Mouse (Mus musculus) adrenal gland, postnatal 4 days (tissue): ENCODE measurements at regions not wholly inside any gene's neighbourhood (a gene's known extent, or its start where the extent isn't known, plus 50 kb on each side); places are given as distances from the start of the nearest gene placed in this dataset.

Source experiments
- DNase-seq, 2 experiments: peaks; one replicate each; pipeline ENCODE4 v3.0.0; 2021 to 2022; ENCODE audit warnings: low spot score in 2 of 2, mixed read lengths in 2 of 2

DNA sequence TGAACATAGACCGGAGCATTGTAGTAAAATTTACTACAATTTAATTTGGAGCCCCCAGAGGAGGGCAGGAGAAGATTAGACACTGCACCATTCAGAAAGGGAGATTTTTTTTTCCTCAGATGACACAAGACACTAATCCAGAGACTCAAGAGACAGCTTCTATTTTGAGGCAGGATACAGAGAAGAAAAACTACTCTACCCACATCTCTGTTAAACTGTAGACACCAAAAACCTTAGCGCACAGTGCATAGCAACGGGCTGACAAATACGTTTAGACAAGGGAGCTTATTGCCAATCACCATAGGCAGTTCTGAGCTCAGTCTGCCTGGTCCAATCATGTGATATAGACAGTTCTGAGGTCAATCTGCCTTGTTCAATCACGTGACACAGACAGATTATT, 381.1 kb upstream of the Adgrl2 start:
- no peak for DNase-seq

DNA sequence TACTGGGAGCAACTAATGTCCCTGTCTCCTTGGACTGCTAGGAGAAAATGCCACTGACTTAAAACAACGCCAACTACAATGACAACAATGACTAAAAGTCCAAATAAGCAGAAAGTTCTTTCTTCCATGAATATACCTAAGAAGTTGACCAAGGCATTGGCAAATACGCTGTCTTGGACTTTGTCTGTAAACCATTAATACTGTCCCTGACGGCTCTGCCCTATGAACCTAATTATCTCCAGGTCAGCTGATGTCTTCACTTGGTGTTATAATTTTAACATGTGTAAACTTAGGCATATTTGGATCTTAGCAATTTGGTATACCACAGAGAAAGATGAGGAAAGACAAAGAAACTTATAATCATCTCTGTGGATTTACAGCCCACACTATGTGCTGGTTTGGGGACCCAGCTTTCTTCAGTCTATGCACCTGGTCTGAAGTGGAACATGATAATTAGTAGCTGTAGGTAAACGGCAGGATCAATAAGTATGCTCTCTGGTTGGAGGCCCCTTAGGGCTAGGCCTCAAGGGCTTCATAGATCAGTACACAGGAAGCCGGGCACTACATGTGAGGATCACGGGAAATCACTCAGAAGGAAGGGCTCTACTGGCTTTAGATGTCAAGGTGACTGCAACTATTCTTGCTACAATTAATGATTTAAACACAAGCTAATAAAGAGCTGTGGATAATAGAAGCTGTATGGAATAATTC, 380.3 kb upstream of the Adgrl2 start:
- DNase-seq = no peak

DNA sequence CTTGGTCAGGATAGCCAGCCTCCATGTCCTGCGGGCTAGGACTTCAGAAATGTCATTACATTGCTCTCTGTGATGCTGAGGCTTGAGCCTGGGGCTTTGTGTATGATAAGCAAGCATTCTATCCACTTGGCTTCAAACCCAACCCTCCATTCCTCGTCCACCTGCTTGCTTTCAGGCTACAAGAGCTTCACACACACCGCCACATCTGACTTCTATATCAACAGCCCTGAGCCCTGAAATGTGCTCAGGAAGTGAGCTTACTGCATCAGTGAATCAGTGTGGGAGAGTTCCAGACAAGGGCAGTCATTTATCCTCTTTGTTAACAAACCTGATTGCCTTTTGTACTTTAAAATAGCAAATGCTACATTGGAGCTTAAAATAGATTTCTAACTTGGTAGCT, 377.5 kb upstream of the Adgrl2 start:
- no peak for DNase-seq

DNA sequence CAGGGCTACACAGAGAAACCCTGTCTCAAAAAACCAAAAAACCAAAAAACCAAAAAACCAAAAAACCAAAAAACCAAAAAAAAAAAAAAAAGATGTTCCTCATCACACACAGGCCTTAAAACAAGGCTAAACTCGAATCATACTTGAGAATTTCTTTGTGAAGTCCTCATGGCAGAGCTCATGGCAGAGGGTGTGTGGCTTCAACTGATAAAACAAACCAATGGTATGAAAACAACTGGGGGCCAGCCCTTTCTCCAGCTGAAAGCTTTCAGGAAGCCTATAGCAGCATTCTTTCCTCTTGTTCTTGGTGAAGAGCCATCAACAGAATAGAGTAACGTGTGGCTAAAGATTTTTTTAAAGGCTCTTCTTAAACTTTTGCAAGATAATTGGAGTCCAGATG, 369.8 kb upstream of the Adgrl2 start:
- DNase-seq = no peak

DNA sequence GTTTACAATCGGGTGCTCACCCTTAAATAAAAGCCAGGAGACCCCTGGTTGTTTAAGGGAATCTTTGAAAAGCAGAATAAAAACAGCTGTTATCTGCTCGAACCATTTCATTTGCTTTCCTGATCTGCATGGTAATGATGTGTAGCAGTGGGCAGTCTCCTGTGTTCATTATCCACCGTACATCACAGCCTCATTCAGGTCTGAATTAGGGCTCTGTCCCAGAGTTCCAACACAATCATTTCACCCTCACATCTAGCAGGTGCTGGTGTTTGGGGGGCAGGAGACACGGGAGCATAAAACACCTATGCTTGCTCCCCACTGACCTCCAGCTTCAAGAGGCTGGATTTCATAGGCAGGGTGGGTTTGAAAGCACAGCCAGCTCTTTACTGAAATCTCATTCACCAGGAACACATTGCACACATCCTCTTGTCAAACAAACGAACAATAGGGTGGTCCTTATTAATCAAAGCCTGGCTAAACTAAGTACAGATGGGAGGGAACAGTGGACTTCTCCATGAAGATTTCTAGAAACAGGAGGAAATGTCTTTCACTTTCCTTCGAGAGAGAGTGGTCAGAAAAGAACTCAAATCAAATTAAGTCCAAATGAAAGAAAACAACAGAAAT, 368.3 kb upstream of the Adgrl2 start:
- DNase-seq = no peak

DNA sequence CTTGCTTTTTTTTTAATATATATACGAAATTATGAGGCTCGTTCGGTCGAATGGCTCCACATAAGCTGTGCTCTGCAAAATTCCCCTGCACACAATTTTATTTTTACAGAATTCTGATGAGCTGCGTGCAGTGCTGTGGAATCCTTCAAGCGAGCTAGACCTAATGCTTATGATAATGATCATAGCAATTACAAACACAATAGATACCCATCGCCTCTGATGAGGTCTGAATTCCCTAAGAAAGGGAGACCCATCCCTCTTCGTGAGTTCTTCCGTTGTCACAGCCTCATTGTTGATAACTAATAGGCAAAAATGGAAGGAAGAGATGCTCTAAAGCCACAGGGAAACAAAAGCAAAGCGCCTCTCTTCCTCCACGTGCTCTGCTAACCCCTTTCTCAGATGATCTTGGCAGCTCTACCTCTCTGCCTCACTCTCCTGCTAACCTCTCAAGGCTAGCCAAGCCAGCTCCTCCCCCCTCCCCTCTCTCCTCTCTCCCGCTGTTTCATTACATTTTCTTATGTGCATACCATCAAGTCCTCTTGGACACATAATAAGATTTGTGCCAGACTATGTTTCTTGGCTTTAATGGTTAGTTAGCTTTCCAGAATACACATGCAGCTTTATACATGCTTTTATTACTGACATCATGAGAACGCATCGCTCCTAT, 367.7 kb upstream of the Adgrl2 start:
- DNase-seq = no peak

DNA sequence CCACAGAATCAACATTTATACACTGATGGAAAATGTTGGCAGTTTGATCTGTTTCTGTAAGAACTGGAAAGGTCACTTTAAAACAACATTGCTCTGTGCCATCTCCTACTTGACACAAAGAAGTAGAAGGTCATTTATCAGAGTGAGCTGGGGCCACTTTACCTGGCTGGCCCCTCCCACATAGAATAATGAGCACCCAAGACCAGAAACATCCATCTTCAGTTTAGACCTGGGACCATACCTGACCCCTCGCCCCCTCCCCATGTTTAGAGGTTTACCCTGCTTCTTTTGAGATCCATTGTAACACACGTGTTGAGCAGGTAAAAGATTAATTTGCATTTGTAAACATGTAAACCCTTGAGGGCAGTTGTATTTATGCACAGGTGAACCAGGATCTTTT, 366.8 kb upstream of the Adgrl2 start:
- DNase-seq = no peak

DNA sequence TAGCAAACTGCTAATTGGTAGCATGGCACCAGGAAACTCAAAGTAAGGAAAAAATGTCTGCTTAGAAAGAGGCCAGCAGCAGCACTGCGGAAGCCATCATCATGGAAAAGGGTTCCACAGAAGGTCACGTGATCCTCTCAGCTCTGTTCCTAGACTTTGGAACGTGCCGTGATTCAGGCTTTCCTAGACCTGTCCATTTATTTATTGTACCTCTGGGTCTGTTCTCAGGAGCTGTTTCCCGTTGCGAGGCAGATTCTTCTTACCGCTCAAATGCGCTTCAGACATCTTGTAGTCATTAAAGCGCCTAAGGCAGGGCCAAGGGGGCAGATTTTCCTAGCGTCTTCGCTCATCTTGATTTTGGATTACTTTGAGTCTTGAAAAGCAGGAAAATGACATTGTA, 365.0 kb upstream of the Adgrl2 start:
- no peak for DNase-seq

DNA sequence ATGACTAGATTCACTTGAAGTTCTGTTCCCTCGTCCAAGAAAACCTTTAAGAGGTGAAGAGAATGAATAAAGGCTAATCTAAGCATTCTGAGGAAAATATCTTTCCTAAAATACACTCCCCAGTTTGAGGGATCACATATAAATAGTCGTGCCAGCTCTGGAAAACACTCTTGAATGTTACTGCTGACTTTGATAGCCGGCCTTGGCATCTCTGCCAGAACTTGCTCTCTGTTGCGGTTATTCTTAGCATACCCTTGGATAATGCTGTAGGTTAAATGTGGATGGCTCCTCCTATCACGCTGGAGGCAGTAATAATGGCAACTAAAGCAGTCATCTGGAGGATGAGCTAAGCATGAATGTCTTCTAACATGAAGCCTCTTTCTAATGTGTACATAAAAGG, 363.6 kb upstream of the Adgrl2 start:
- DNase-seq = no peak

DNA sequence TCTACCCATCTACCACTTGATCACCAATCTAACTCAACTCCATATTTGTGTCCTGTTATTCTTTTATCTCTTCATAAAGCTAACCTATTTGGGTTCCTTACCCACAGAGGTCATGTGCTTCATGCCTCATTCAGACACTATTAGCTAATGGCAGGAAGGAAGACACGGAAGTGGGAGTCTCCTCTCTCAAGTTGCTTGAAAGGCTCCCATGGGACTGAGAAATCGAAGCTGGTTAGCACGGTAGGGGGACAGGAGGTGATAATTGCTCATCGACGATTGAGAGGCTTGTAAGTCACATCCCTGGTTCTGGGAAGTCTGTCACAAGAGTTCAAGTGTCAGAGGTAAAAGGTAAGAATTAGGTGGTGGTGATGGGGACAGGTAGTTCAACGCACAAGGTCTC, 362.2 kb upstream of the Adgrl2 start:
- no peak for DNase-seq

DNA sequence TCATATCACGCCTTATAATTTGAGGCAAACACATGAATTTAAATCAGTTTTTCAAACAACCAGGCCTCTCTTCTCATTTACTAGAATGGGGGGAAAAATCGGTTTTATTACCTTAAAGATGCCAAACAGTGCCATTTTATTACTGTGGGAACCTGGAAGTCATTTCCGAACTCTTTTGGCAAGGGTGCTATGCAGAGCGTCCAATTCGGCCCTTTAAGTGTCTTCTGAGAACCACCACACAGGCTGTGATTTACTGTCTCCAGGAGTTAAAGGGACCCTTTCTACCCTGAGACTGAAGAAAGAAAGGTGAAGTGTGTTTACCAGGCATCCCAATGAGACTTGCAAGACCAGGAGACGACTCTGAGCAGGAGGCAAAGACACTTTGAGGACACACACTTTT, 359.4 kb upstream of the Adgrl2 start:
- DNase-seq = no peak

DNA sequence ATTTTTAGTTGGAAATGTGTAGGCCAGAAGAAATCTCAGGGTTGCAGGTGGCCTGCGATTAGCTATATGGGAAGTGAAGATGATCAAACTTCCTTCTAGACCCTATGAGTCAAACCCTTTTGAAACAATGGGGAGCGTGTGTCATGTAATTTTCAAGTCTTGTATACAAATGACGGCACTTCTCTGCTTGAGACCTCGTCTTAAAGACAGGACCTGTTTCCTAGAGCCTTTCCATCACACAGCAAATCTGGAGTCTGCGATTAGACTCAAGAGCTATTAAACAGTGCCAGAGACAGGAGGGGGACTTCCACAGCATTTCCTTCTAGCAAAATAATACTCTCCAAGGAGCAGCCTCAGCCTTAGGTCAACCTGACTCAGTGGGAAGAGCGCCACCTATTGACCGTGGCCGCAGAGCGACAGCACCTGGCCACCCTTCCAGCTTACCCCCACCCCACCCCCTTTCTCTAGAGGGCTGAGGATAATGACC, 358.9 kb upstream of the Adgrl2 start:
- DNase-seq = peak in 1 of 2 experiments; percentile 20

DNA sequence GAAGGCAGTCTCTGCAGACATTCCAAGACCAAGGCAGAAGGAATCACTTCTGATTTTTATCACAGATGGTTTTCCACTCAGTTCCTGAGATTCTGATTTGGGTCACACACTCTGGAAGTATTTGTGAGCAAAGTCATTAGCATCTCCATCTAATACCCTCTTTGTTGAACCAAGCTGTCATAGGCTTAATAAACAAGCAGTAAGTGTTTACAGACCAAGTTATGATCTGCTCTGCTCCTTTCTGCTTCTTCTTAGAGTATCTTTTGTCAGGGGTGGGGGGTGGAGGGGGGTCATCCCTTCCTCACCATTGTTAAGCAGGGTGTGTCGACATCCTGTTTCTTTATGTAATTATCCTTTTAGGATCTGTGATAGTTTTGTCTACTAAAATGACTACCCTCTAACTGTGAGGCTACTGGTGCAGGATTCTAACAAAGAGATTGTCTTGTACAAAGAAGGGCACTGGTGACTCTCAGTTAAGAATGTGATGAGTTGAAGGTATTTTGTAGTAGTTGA, 358.2 kb upstream of the Adgrl2 start:
- DNase-seq = no peak

DNA sequence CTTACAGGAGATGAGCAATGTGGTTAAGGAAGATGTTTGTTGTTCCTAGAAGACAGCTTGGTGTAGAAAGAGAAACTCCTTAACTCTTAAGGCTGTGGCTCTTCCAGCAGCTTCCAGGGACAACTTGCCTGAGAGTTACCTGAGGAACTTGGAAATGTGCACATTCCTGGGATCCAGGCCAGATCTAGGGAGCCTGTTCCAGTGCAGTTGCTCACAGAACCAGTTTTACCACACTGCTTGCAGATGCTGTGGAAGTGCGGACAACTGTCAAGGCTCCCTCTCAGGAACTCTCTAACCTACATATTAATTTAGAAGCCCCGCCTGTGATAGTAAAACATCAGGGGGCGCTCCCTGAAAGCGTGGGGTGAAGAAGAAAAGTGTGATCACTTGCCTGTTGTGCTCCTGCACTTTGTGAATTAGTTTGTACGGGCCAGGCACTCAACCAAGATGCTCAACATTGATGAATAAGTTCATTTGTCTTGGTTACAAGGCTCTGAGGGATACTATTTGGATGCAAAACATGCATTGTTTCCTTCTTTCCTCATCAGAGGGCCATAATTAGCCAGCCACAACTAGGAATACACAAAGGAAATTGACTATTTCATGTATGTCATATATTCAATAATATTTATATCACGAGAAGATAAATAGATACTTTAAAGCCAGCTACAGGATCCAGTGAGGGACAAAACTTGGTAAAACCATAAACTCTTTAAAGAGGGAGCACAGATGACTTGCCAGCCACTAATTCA, 357.1 kb upstream of the Adgrl2 start:
- no peak for DNase-seq

DNA sequence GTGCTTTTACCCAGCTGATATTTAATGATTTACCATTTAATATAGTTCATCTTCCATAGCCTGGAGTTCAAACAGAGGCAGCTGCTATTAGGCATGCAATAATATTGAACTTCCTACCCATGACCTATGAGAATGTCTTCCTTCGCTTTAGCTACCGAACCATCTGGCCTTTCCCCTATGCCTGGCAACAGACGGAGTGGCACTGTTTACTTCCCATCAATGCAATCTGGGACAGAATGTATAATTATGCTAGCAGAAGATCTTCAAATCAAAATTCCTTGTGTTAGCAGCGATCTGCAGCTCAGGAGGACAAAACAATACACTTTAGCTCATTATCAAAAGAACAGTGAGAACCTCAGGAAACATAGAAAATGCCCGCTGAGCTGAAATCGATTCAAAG, 352.2 kb upstream of the Adgrl2 start:
- no peak for DNase-seq

DNA sequence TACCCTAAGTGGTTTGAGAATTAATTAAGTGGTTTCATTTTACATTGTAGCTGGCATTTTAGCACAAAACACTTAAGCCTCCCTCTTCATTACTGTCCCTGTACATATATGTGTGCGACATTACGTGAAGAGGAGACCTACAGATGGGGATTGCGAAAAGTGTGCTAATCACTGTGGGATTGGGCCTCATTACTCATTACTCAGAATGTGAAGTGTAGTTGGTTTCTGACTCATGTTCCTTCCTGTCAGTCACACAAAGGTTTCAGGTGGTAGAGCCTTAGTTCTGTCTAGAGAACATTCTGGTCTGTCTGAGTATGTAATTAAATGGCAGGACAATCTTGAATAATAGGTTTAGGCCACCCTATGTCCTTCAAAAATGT, 349.0 kb upstream of the Adgrl2 start:
- DNase-seq = no peak

DNA sequence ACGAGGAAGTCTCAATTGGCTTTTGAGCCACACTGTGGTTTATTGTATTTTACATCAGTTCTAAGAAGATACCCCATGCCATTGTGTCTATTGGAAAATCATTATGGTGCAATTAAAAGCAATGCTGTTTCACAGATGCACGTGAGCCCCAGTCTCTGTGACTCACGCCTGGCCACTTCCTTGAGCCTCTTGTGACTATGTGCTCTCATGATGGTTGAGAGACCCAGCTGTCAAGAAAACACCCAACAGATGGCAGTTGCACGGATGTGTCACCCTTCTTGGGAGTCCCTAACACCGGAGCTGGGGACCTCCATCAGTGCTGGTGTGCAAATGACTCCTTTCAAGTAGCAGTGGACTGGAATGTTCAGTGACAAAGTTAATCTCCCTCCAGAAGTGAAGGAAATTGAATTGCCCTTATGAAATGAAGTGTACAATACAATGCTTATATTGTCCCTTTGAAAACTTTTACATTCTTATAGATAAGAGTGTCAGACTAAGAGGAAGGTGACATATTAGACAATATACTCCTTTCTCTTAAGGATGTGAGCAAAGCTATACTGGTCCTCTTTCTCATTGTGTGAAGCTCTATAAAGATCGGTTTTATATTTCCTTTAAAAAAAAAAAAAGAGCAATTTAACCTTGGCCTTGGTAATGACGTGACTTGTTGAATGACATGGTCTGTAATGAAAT, 348.5 kb upstream of the Adgrl2 start:
- DNase-seq = no peak

DNA sequence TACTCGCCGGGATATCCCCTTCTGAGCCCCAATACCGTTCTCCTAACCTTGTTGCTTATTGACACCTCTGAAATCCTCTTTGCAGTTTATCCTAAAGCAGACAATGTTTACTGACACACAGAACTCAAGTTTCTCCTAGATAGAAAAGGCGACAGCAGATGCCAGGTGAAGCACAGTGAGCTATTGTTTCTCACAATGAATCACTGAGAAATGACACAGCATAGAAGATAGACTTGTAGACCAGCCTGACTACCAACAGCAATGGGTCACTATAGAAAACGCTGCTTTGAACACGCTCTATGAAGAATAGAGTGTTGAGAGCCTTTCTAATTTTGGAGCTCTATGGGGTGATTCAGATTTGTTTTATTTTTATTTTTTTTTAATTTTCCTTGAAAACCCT, 344.9 kb upstream of the Adgrl2 start:
- DNase-seq = no peak

DNA sequence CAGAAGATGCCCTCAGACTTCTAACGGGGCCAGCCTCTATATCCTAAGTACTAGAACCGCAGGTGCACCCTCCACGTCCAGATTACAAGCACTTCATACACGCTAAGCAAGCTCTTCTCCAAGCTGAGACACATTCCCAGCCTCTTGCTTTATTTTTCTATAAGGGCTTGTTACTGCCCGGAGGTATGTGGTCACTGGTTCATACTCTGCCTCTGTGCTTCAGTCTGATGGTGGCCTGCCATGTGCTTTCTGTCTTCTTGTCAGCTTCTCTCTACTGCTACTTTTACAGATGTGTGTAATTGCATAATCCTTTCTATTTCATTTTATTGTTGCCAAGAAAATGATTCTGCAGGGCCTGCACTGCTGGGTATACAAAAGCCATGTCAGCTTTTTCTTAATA, 343.3 kb upstream of the Adgrl2 start:
- no peak for DNase-seq

DNA sequence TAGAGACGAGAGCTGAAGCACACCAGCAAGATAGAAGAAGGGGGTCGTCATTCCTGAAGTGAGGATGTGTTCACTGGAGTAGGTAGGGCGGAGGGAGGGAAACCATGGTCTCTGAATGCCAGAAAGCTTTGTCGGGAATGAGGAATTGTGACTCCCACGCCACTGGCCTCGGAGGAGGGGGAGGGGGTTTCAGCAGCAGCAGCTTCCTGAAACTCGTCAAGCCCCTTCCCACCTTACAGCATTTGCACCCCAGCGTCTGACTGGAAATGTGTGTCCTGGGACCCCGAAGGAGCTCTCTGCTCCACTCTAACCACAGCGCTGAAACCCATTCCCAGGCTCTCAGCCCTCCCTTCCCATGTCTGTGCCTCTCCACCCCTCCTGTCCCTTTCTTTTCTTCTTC, 342.8 kb upstream of the Adgrl2 start:
- DNase-seq = no peak

DNA sequence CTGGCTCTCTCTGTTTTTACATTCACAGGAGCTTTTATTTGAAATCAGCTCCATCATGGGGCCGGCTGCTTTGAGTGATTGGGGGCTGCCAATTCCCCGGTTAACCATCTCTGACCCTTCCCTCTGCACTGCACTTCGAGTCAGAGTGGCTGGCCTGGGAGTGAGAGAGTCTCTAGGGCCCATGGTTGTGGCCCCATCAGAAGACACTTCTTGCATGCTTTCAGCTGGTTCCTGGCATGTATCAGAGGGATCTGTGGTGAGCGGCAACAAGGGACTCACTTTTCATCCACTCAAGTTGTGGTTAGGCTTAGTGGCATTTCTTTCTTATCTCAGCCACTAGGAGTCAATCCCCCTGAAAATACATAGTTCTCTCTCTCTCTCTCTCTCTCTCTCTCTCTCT, 341.8 kb upstream of the Adgrl2 start:
- no peak for DNase-seq
